Mouse (Mus musculus) E14TG2a.4 (cell line): Measurements from ENCODE around the gene Olfr56.
"Not testable (repeated sequence)": the region's sequence is repeated elsewhere in the genome, so short reads cannot be mapped to it uniquely, and the experiment has no call there.

Source experiments
- CTCF ChIP-seq: conservative IDR thresholded peaks from 2 replicates; pipeline ENCODE4 v1.5.1; 2014; ENCODE audit warnings: low read length
- POU5F1 ChIP-seq: IDR thresholded peaks from 2 replicates; pipeline ENCODE4 v1.6.1; 2014; ENCODE audit warnings: low read length, borderline replicate concordance

DNA sequence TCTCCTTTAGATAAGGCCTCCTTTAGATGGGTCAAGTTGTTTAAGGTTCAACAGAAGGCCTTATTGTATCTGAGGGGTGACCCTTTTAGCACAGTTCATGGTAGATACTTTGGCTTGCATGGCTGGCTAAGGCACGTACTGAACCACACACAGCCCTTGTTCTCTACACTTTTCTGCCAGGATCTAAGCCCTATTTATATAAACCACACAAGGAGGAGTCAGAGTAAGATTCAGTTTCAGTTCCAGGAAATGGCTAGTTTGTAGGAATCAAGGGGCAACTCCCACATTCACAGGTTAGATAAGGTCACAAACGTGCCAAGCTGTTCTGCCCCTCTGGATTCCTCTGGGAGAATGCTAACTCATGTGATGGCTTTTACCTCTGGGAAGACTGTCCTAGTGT lies 15.3 kb downstream of the Olfr56 start, which contains the start of gene Tgtp1:
- not testable (repeated sequence) for TF ChIP-seq CTCF, POU5F1
